Mouse (Mus musculus): ENCODE results near the gene Dock4.

The Dock4 gene

DNA sequence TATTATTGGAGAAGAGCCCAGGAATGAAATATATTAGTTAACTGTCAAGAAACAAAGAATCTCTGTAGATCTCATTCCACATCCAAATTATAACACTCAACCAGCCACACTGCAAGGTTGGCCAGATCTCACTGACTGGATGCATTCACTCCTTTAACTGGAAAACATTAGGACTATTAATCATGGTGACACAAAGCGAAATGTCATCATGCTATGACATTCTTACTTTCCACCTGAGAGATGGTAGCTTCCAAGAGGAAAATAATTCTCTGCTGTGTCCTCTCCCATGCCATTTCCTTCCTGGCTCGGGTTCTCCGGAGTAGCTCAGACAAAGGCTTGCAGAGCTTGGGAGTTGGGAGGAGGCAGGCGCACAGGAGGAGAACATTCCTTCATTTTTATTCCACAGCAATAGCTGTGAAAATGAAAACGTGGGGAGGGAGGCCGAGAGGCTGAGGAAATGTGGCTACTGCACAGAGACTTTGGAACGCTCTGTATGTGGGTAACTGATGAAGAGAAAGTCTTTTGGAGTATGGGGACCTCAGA is 17.0 kb downstream of the Dock4 start:
- no peak for DNase-seq (ENCODE audit: low spot score in 2 of 2)

DNA sequence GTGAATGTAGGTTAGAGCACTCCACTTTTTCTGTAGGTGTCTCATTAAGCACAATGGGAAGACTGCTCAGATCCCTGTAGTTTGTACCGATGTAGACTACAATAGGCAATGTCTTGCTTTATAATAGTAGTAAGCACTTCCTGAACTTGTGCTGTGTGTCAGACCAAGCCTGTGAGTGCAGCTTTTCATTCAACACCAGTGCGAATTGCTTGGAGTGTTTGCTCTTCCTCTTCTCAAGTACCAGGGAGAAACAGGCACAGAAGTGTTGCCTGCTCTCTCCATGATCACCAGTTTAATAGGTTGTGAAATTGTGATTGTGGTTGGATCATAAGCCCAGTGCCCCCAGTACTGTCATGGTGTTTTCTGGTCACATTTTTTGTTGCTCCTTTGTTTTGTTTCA is 18.1 kb downstream of the Dock4 start:
- DNase-seq (ENCODE audit: low spot score in 2 of 2), result no peak

DNA sequence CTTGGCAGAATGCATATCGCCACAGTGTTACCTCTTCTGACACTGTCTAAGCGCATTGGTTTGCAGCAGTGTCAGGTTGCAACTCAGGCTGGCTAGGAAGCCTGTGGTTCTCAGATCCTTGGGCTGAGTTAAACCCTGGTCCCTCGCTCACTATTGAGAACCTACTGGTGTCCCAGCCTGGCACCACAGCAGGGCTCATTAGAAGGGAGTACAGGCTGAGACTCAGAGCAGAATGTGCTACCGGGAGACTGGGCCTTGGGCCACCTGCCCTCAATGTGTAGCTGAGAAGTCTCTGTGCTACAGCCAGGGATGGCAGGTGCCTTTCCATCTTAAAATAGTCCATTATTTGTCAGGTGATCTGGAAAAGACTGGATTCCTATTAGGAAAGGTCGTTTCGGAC is 18.5 kb downstream of the Dock4 start:
- no peak for DNase-seq (ENCODE audit: low spot score in 2 of 2)

DNA sequence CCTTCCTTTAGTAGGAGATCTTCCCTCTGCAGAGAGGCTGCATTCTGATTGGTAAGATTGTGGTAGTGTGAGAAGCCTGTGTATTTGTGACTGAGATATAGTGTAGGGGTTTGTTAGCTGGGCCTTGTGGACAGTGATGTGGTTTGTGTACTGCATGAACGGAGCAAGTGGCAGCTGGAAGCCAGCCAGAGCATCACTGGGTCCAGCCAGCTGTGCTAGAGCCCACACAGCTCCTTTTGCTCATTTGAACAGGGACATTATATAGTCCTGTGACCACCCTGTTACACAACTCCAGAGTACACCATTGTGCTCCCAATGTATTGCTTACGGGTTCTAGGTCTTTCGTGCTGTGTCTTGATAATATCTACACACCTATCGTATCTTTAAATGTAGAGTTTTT is 22.5 kb downstream of the Dock4 start:
- no peak for DNase-seq (ENCODE audit: low spot score in 2 of 2)

DNA sequence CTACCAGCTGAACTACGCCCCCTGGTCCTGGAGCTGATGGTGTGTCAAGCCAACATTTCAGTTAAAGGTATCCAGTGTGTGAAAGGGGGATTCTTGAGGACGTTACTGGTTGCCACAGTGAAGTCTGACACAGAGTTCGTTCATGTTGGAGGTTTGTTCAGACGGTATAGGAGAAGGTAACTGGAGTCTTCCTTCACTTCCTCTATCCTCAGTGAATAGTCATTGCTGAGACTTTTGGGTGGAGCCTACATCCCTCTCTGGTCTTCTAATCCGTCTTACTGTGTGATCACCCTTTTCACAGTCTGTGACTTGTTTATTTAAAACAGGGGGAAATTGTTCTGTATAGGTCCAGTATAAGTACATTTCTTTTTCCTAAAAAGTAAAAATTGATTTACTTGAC is 23.3 kb downstream of the Dock4 start:
- no peak for DNase-seq (ENCODE audit: low spot score in 2 of 2)

DNA sequence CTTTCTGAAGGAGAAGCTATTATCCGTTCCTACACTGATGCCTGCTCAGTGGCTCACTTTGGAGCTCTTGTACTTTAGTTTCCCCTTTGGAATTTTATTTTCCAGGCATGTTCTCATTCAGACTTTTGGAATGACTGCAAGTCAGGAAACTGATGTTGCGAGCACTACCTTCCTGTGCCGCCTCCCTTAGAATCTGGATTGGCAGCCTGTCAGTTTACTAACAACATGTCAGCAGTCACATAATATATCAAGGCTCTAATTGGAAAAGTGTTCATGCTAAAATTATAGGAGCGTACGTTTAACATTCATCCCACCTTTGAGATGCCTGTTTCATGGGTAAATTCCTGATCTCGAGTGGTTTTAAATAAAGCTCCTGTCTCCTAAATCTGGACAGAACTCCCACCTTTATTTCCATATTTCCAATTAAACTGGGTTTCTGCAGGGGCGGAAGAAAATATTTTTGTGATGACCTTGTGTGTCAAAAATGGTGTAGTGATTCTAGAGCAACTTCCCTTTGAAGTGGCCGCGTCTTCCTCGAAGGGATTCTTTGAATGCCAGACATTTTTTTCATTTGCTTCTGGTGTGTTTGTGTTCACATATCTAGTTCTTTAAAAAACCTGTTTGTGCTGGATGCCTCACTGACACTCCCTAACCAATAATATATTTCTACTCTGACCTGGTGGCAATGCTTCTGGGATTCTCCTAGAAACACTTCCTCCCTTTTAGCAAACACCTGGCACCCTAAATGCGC is 26.1 kb downstream of the Dock4 start:
- DNase-seq (ENCODE audit: low spot score in 2 of 2), result no peak

DNA sequence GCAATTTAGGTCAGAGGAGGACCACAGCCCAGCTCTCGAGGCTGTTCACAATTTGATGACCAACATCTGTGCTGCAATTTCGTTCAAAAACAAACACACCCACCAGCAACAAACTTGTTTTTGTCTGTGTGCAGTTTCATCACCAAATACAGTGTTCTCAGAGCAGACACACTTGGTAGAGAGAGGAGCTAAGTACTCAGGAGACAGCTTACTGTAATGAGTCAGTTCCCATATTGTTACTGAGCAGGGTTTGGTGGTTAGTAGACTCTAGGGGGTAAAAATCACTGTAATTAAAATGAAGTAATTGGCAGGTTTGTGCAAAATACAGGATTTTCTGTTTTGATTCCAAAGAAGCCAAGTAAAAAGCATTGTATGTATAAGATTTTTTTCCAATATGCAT is 28.0 kb downstream of the Dock4 start:
- DNase-seq (ENCODE audit: low spot score in 2 of 2), result no peak

DNA sequence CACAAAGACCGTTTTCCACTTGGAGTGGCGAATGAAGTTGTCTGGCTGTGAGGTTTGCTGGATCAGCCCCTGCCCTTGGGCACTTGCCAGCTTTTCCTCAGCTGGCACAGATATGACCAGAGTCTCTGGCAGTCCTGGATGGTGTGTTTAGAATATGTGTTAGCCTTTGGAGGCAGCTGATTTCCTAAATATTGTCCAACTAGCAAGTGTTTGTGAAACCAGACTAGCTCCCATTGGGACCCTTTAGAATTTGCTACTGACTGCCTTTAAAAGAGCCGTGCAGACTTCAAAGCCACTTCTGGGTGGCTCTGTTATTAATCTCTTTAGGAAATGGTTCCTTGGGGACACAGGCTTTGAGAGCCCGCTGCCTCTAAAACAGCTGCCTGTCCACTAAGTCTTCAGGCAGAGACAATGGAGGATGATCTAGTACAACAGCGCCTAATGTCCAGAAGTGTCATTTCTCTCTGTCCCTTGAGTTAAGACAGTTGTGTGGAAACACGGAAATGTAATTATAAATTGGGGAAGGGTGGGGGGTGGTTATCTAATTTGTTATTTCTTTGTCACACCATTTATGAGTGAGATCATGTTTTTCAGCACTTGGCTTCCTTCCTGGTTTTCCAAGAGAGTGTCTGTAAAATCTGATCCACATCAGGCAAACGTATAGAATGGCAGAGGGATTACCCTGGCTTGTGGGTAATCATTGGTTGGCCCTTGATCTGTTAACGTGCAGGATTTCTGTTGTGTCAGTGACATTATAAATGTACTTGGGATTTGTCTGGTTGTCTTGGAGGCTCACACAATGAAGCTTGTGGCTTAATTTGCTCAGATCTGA is 32.1 kb downstream of the Dock4 start:
- no peak for DNase-seq (ENCODE audit: low spot score in 2 of 2)

DNA sequence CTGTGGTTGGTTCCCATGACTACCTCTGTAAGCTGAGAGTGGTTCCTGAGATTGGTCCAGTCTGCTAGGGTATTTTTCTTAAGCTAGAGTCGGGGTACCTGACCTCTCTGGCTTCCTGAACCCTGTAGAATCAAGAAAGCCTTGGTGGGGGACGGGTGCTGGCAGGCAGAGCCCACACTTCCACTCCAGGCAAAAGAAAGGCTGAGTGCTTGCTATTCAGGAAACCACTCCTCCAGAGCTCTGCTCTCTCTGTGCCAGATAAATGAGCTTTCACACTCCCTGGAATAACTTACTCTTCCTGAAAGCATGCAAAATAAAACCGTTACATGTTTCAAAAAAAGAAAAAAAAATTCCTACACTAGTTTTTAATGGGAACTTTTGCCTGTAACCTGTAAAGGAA is 38.5 kb downstream of the Dock4 start:
- peak in 1 of 2 experiments; percentile 55 for DNase-seq (ENCODE audit: low spot score in 2 of 2)

DNA sequence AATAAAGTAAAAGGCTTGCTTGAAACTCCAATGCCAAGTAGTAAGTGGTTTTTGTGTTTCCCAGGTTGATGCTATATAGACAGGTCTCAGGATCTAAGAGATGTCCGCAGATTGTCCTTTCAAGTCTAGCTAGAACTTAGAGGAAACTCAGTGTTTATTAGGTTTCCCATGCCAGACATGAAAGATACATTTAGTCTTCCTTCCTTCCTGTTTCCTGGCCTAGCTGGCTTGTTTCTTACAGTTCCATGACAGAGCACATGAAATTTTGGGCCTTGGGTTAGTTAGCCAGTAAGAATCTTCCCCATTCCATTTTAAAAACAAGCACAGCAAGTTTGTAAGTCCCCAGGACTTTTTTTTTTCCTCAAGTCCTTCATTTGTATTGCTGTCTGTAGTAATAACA is 39.5 kb downstream of the Dock4 start:
- DNase-seq (ENCODE audit: low spot score in 2 of 2), result no peak

DNA sequence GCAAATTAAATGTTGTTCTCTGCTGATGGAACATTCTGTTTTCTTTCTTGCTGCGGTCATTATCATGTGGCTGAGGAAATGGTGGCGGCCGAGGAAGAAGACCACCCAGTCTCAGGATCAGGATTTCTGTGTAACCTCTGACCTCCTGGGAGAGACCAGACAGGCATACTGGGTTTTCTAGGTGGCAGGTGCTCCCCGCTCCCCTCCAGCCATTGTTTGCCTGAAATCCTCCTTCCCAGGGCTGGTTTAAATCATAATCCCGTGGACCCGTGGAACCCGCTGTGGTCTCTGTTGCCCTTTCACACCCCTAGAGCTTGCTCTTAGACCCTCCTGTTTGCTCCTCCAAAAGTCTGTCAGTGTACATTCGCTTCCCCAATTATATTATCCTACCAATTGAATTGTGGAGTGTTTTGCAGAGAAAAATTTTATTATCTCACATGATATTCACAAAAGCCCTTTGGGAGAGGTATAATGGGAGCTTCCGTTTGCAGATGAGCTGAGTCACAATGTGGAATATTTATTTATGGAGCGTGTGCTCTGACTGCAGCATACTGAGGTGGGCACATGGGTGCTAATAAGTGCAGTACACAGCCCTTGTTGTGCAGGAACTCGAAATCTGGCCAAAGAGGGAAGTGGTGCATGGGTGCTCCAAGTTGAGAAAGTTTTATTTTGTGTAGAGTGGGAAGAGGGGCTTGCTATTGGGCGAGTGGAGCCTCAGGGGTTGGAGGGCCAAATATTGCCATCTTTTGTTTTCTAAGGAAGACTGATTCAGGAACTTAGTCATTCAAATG is 40.5 kb downstream of the Dock4 start:
- no peak for DNase-seq (ENCODE audit: low spot score in 2 of 2)

DNA sequence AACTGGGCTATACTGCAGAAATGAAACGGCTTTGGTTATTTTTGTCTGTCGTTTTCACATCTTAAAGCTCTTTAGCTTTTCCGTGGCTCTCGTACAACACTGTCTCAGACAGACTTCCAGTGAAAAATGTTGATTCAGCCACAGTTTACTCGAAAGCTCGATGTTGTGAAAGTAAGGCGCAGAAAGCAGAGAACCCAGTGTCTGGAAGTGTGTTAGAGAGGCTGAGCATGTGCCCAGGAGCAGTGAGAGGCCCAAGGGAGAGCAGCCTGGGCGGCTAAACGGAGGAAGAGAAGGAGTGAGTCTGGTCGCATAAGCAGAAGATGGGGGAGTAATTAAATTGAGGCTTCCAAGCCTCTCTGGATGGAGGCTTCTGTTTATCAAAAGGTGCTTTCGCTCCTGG is 50.6 kb downstream of the Dock4 start:
- DNase-seq (ENCODE audit: low spot score in 2 of 2), result peak in 1 of 2 experiments; percentile 36

DNA sequence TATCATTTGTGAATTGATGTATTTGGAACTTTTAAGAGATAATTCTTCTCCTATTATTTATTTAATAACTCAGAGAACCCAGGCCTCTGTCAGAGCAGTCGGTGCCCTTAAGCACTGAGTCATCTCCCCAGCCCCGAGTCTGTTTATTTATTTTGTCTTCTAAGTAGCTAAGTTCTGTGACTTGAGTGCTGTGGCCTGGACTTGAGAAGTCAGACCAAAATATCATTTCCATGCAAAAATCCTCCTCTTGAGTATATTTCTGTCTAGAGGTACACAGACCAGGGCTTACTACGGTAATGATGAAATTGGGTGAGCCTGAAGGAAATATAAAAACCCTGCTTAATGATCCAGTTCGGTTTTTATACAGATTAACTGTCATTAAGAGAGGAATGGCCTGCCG is 52.1 kb downstream of the Dock4 start:
- no peak for DNase-seq (ENCODE audit: low spot score in 2 of 2)

DNA sequence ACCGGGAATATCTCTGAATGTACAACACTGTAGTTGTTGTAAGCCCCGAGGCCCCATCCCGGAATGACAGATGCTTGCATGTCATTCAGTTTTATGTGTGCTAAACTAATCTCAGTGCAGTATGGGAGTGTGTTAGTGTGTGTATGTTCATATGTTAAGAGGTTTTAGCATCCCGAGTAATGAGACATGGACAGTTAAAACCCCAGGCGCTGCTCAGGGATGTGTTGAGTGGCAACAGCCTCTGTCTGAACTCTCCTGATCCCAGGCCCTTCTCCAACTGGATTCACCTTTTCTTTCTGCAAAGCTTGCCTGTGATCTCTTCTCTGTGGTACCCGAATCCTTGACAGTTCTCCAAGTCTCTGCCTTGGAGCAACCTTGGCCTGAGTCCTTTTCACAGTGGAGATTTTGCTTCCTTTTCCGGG is 52.5 kb downstream of the Dock4 start:
- no peak for DNase-seq (ENCODE audit: low spot score in 2 of 2)

DNA sequence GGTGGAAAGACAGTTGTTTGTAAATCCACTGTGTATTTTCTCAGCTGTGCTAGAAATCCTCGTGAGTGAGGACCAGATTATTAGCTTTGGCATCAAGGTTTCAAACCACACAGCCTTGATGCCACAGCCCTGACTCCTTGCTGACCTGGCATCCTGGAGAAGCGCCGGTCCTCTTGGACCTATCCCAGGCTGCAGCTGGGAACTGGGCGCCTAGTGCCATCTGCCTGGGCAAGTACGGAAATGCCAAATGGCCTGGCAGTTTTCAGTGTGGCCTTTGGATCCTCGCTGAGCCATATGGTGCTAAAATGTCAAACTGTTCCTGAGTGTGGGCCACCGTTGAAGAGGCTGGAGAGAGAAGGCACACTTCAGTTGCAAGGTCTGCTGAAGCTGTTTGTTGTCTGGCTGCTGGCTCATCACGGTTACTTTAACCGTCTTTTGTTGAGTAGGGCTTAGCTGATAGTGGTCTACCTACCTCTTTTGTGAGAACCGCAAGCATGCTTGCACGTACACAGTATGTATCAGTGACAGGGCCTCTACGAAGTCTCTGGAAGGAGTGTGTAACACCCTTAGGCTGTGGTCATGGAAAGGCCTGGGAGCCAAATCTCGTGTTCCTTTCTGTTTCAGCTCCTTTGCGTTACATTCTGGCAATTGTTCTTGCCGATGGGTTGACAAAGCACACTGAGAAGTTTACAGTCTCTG is 53.3 kb downstream of the Dock4 start:
- DNase-seq (ENCODE audit: low spot score in 2 of 2), result no peak

DNA sequence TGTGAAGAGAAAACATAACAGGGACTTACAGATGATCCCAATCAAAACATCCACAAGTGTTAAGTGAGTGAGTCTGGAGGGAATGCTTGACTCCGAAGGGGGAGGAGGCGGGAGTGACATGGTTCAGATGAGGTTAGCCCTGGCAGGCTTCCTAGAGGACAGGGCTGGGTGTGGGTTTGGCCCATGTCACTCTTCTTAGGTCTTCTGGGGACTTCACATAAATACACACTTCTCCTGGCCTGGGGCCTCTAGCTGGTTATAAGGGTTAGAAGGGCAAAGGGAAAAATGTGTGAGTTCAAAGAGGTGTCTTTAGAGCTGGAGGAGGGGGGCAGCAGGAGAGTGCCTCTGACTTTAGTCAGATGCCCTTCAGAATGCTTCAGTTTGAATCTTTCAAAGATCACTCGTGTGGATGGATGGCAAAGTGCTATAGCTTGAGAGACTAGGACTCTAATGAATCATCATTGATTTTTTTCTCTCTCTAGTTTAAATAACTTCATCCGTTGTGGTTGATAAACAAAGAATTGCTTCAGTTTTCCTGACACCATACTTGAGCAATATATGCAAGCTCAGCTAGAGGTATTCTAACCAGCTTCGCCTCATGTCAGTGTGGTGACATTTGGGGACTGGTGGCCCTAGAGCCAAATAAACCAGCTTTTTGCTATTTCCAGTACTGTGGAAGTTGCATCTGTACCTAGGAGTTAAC is 54.0 kb downstream of the Dock4 start:
- DNase-seq (ENCODE audit: low spot score in 2 of 2), result no peak

DNA sequence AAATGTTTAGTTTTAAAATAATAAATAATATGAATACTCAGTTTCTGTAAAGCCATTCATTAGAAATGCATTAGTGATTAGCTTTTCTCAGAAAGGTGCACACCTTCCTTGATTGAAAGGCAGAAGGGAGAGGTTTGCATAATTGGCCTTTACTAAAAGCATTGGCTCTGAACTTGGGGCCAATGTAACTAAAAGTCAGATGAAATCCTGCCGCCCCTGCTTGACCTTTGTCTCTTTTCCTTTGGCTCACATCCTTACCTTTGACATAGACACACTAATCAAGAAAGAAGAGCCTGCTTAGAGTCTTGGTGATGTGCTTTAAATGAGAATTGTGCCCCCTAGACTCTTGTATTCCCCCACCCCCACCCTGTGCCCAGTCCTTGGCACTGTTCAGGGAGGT is 55.4 kb downstream of the Dock4 start:
- no peak for DNase-seq (ENCODE audit: low spot score in 2 of 2)

DNA sequence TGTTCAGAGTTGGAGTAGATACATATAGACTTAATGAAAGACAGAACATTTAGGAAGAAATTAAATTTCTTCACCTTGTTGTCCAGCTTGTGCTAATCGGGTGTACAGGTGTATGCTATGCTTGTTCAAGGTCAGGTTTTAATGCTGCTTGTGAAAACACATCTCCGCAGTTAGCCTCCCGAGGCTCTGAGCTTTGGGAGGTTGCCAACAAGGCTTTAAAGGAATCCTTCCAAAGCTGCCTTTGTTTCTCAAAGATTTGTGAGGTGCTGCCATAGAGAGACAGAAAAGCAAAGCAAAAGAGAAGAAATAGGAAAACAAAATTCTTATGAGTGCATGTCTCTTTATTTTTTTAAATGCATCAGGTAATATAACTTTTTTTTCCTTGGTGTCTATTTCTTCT is 57.8 kb downstream of the Dock4 start:
- DNase-seq (ENCODE audit: low spot score in 2 of 2), result no peak

DNA sequence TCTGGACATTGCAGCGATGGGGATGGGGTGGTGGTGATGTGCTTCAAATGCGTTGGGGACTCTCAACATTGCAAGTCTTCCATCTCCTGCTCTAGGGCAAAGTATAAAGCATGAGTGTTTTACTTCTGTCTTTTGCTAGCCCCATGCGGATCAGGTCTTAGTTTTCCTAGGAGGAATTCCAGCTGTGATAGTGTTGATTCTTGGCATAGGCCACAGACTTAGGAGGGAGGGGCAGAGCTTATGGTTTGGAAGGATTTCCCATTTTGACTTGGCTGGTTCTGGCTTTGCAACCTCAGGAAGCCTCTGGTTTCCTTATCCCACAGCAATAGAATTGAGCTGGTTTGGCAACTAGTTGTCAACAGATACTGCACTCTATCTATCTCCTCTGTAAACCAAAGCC is 58.9 kb downstream of the Dock4 start:
- DNase-seq (ENCODE audit: low spot score in 2 of 2), result no peak

DNA sequence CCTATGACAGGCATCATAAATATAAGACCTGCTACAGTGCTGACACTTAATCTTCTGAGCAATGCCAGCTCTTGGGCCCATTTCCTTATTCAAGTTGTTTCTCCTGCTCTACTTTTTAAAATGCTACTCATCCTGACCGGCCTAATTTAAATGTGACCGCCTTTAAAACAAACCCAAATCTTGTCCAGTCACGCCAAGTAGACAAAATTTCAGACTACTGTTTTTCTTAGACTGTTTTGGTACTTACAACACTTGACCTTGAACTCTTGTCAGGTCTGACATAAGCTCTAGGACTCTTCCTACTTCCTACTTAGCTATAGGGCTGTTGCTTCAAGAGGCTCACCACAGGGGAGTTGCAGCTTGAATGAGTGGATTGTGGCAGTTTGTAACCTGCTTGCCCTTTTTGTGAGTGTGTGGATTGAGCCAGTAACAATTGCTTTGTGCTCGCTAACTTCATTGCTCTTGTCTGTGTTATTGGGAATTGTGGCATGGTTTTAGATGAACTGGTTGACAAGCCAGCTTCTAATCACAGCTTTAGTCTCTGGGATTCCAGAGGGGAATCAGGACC is 62.2 kb downstream of the Dock4 start:
- no peak for DNase-seq (ENCODE audit: low spot score in 2 of 2)

DNA sequence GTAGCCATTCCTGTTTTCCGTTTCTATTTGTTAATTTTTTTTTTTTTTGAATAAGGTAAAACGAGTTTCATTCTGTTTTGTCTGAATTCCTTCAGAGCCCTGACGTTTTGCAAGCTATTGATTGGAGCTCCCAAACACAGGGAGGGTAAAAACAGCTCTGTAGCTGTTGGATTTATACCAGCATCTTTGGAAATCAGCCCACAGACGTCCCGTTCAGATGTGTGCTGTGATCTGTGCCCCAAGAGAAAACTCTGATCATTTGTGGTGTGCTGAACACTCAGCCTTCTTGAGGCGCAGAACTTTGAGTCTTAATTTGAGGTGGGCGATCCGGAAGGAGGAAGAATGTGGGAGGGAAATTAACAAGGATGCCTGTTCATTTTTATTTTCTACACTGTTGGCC is 62.7 kb downstream of the Dock4 start:
- DNase-seq (ENCODE audit: low spot score in 2 of 2), result no peak

Data from frontal cortex, postnatal 36 days (tissue).